Mouse (Mus musculus) limb, embryonic 13.5 days (tissue): ENCODE measurements around the gene Nfya. TPM values are rescaled to one million over a fixed set of nuclear protein-coding genes. Genes with fewer than 3 reads are reported as not detected.

Source experiments
- ATAC-seq: fragments of 200-750 bp; cut with Nextera tagmentation; 2 replicates; pipeline ENCODE4 v1.8.0; 2017; ENCODE audit warnings: low read depth, moderate number of reproducible peaks, moderate TSS enrichment; ENCODE audit not compliant: low FRiP score
- H3K27ac ChIP-seq: fragments of 300-500 bp; sonication (generic); 2 replicates; pipeline ENCODE4 v1.5.1; 2015; ENCODE audit warnings: inconsistent platforms, mild to moderate bottlenecking, moderate library complexity
- H3K27me3 ChIP-seq: fragments of 300-500 bp; sonication (generic); 2 replicates; pipeline ENCODE4 v1.6.1; 2015; ENCODE audit warnings: mild to moderate bottlenecking, inconsistent platforms
- H3K36me3 ChIP-seq: fragments of 300-500 bp; sonication (generic); 2 replicates; pipeline ENCODE4 v1.6.1; 2015; ENCODE audit warnings: inconsistent platforms, mild to moderate bottlenecking, moderate library complexity
- H3K4me1 ChIP-seq: fragments of 300-500 bp; sonication (generic); 2 replicates; pipeline ENCODE4 v1.6.1; 2015; ENCODE audit warnings: inconsistent platforms
- H3K4me2 ChIP-seq: fragments of 300-500 bp; sonication (generic); replicated peaks from 2 replicates; pipeline ENCODE4 v1.6.1; 2015; ENCODE audit warnings: inconsistent platforms, mild to moderate bottlenecking, moderate library complexity
- H3K4me3 ChIP-seq: fragments of 300-500 bp; sonication (generic); 2 replicates; pipeline ENCODE4 v1.5.1; 2015; ENCODE audit warnings: moderate library complexity, mild to moderate bottlenecking, inconsistent platforms
- H3K9ac ChIP-seq: fragments of 300-500 bp; sonication (generic); 2 replicates; pipeline ENCODE4 v1.6.1; 2015; ENCODE audit warnings: mild to moderate bottlenecking, inconsistent platforms
- H3K9me3 ChIP-seq: fragments of 300-500 bp; sonication (generic); 2 replicates; pipeline ENCODE4 v1.6.1; 2016; ENCODE audit warnings: inconsistent platforms
- WGBS: fragments of 180-500 bp; shearing (Covaris S2); methylation state at CpG from one replicate; pipeline ENCODE4 v1.1.7; 2015; 5-methylcytosine and 5-hydroxymethylcytosine counted together
- polyA plus RNA-seq: library from polyadenylated mRNA; unstranded; fragments of >200 nt; fragmentation: Nextera tagmentation; extraction: Ambion mirVana; gene quantifications from 2 replicates; pipeline ENCODE4 v1.2.1, GENCODE M21; 2015

Nfya gene
- polyA plus RNA-seq, 1 experiment from 2014 or later: 16.7 TPM

GRCm38 (mm10) chr17:48442745-48443457 lies 33.2 kb upstream of the Nfya start:
- no peak overlapping the region for H3K4me3 ChIP-seq
- no peak overlapping the region for H3K9ac ChIP-seq
- no peaks in the 10 kb centered on the region for H3K27me3 ChIP-seq
- ATAC-seq: 0 out of 2 replicates have a peak, but pooled peaks have one; percentile 37
- WGBS: 49% methylated on average over 7 of the region's 7 CpGs
- peaks cover 2% of the 10 kb centered on the region; the same call in 1 of the 2 replicates for H3K4me1 ChIP-seq
- H3K27ac ChIP-seq: no peak overlapping the region
- no peaks in the 10 kb centered on the region for H3K9me3 ChIP-seq
- H3K4me2 ChIP-seq: no peak overlapping the region
- no peaks in the 10 kb centered on the region for H3K36me3 ChIP-seq

DNA sequence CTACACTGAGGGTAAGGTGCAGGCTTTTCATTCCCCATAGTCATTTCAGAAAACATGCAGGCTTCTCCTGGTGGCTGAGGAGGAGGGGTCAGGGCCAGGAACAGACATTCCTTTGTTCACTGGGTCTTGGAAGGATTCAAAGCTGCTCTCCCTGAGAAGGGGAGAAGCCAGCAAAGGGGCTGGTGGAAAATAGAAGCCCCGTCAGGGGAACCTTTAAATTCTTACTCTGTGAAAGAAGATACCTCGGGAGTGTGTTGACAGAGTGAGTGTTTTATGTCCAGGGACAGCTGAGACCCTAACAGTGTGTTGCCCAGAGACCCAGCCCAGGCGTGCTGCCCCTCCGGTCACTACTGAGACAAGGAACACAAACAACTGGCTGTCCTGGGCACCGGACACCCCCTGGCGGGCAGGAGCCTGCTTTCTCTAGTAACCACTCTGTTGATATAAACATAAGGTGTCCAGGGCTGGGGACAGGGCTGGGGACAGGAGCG lies 27.8 kb upstream of the Nfya start:
- H3K9ac ChIP-seq: no peak overlapping the region
- WGBS: 25% methylated on average over 7 of the region's 7 CpGs
- H3K4me1 ChIP-seq: peaks cover 26% of the 10 kb centered on the region
- ATAC-seq: peak; percentile 84
- no peaks in the 10 kb centered on the region for H3K27me3 ChIP-seq
- H3K27ac ChIP-seq: peak overlapping the region; percentile 87
- no peak overlapping the region for H3K4me3 ChIP-seq
- H3K9me3 ChIP-seq: no peaks in the 10 kb centered on the region
- H3K4me2 ChIP-seq: peak overlapping the region; percentile 11; the same call in 1 of the 2 replicates
- H3K36me3 ChIP-seq: no peaks in the 10 kb centered on the region

- Histone ChIP-seq H3K27me3 (no peaks in the 10 kb centered on the region), H3K9me3 (no peaks in the 10 kb centered on the region), H3K9ac (no peak overlapping the region), H3K4me2 (no peak overlapping the region), H3K4me1 (peaks cover 26% of the 10 kb centered on the region), H3K36me3 (no peaks in the 10 kb centered on the region), H3K4me3 (no peak overlapping the region), H3K27ac (peak overlapping the region; percentile 87)
- ATAC-seq: no peak
- 64% methylated on average over 1 of the region's 1 CpGs for WGBS
Measured at GRCm38 (mm10) chr17:48436487-48436886, 26.8 kb upstream of the Nfya start.

DNA sequence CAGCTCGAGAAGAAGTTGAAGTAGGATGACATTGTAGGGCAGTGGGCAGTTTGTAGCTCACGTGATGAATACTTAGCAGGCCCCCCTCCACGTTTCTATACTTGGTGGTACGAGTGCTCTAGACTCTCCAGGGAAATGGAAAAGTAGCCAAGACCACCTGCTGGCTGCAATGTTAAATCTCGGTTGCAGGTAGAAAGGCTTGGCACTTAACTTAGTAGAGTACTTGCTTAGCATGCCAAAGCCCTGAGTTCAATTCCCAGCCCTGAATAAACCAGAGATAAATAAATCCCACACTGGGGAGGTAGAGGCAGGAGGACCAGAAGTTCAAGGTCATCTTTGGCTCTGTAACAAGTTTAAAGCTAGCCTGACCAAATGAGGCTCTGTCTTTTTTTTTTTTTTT lies 24.8 kb upstream of the Nfya start:
- no peak overlapping the region for H3K4me3 ChIP-seq
- H3K9ac ChIP-seq: no peak overlapping the region
- H3K9me3 ChIP-seq: no peaks in the 10 kb centered on the region
- H3K36me3 ChIP-seq: no peaks in the 10 kb centered on the region
- WGBS: 71% methylated on average over 5 of the region's 5 CpGs
- no peak overlapping the region for H3K4me2 ChIP-seq
- no peak for ATAC-seq
- H3K4me1 ChIP-seq: peaks cover 30% of the 10 kb centered on the region
- H3K27ac ChIP-seq: no peak overlapping the region
- H3K27me3 ChIP-seq: no peaks in the 10 kb centered on the region

- no peak overlapping the region for H3K9ac ChIP-seq
- no peak overlapping the region for H3K4me3 ChIP-seq
- no peak overlapping the region for H3K27ac ChIP-seq
- peaks cover 32% of the 10 kb centered on the region for H3K4me1 ChIP-seq
- H3K4me2 ChIP-seq: no peak overlapping the region
- no peaks in the 10 kb centered on the region for H3K36me3 ChIP-seq
- no peaks in the 10 kb centered on the region for H3K9me3 ChIP-seq
- 67% methylated on average over 6 of the region's 6 CpGs for WGBS
- no peak for ATAC-seq
- H3K27me3 ChIP-seq: no peaks in the 10 kb centered on the region
Measured at GRCm38 (mm10) chr17:48433689-48434330, 24.1 kb upstream of the Nfya start.

- Histone ChIP-seq H3K4me1 (peaks cover 39% of the 10 kb centered on the region), H3K9me3 (no peaks in the 10 kb centered on the region), H3K27ac (0 out of 2 replicates have a peak overlapping the region, but pooled peaks have one; percentile 15), H3K4me3 (no peak overlapping the region), H3K4me2 (no peak overlapping the region), H3K36me3 (no peaks in the 10 kb centered on the region), H3K9ac (no peak overlapping the region), H3K27me3 (no peaks in the 10 kb centered on the region)
- no peak for ATAC-seq
- 80% methylated on average over 20 of the region's 20 CpGs for WGBS
Measured at GRCm38 (mm10) chr17:48433006-48433655, 23.4 kb upstream of the Nfya start.

DNA sequence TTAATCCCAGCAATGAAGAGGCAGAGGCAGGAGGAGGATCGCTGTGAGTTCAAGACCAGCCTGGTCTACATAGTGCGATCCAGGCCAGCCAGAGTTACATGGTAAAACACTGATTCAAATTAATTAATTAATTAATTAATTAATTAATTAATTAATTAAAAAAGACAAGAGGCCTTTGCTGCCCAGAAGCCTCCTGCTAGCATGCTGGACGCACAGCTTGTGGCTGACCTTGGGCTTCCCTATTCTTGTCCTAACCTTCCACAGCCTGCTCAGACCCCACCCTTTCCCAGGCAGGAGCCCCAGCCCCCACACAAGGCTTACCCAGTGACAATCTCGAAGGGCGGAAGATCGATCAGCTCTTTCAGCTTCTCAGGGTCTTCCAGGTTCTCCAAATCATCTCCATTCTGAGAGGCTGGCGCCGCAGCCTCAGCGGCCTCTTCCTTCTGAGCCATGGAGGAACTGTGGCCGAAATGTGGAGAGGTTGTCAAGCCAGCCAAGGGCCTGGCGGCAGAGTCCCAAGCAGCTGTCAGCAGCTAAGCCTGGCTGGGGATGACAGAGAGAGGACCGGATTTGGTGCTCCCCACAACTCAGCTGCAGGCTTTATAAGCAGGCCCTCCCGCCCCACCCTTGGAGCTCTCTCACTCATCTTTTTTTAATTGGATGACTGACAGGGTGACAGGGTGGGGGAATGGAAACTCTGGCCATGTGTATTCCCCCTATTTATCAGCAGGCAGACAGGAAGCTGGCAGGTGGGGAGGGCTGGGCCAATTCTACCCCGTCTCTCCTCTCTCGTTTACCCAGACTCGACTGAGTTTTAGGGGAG lies 22.7 kb upstream of the Nfya start, which contains the start of gene Apobec2:
Gene Apobec2 (minus strand): TSS at position 773 of the 823 bp plus-strand sequence.
- H3K9ac ChIP-seq: no peak within 1 kb of the TSS
- 0 out of 2 replicates have a peak, but pooled peaks have one; percentile 34 for ATAC-seq
- peak within 1 kb of the TSS; percentile 11; the same call in 1 of the 2 replicates for H3K4me2 ChIP-seq
- peak within 1 kb of the TSS; percentile 15; the same call in 1 of the 2 replicates for H3K27ac ChIP-seq
- H3K27me3 ChIP-seq: no peaks in the 10 kb centered on the region
- H3K36me3 ChIP-seq: no peaks in the 10 kb centered on the region
- no peak within 1 kb of the TSS for H3K4me3 ChIP-seq
- WGBS: 67% methylated on average over 16 of the region's 16 CpGs
- H3K9me3 ChIP-seq: no peaks in the 10 kb centered on the region
- peaks cover 34% of the 10 kb centered on the region for H3K4me1 ChIP-seq

GRCm38 (mm10) chr17:48431054-48431453 lies 21.3 kb upstream of the Nfya start:
- H3K9ac ChIP-seq: no peak overlapping the region
- H3K27ac ChIP-seq: no peak overlapping the region
- no peak for ATAC-seq
- no peaks in the 10 kb centered on the region for H3K9me3 ChIP-seq
- H3K4me2 ChIP-seq: no peak overlapping the region
- no peak overlapping the region for H3K4me3 ChIP-seq
- peaks cover 32% of the 10 kb centered on the region for H3K4me1 ChIP-seq
- H3K27me3 ChIP-seq: no peaks in the 10 kb centered on the region
- WGBS: 74% methylated on average over 5 of the region's 5 CpGs
- H3K36me3 ChIP-seq: no peaks in the 10 kb centered on the region

- H3K9ac ChIP-seq: no peak overlapping the region
- H3K4me2 ChIP-seq: peak overlapping the region; percentile 23
- ATAC-seq: no peak
- no peaks in the 10 kb centered on the region for H3K27me3 ChIP-seq
- H3K4me1 ChIP-seq: peaks cover 36% of the 10 kb centered on the region
- no peaks in the 10 kb centered on the region for H3K36me3 ChIP-seq
- WGBS: 33% methylated on average over 5 of the region's 5 CpGs
- no peaks in the 10 kb centered on the region for H3K9me3 ChIP-seq
- peak overlapping the region; percentile 52; the same call in 1 of the 2 replicates for H3K27ac ChIP-seq
- no peak overlapping the region for H3K4me3 ChIP-seq
Measured at GRCm38 (mm10) chr17:48430394-48430793, 20.7 kb upstream of the Nfya start.

DNA sequence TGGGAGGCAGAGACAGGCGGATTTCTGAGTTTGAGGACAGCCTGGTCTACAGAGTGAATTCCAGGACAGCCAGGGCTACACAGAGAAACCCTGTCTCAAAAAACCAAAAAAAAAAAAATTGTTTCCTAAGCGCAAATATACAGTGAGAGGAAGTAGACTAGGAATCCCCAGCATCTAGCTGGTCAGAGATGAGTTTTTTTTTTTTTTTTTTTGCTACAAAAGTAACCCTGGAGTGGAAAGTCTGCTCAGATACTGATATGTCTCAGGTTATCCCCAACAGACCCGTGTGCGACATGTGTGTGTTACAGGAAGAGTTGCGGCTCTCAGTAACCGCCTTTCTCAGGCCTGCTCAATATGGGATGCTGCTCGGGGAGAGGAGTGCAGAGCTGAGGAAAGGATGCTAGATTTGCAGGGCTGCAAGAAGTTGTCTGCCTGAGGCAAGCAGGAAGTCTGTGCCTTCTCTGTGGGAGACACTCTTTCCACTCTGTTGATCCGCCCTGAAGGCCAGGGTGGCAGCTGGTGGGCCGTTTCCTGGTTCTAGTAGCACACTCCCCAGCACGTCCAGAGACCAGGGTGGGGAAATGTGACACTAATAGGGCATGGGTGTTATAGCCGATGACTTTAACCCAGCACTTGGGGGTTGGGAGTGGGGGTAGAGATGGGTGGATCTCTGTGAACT lies 18.3 kb upstream of the Nfya start:
- WGBS: 53% methylated on average over 11 of the region's 11 CpGs
- peaks cover 34% of the 10 kb centered on the region for H3K4me1 ChIP-seq
- no peak overlapping the region for H3K4me3 ChIP-seq
- no peaks in the 10 kb centered on the region for H3K27me3 ChIP-seq
- H3K9ac ChIP-seq: no peak overlapping the region
- no peaks in the 10 kb centered on the region for H3K36me3 ChIP-seq
- no peak overlapping the region for H3K4me2 ChIP-seq
- no peak overlapping the region for H3K27ac ChIP-seq
- no peak for ATAC-seq
- no peaks in the 10 kb centered on the region for H3K9me3 ChIP-seq
